Mouse (Mus musculus) T-helper 2 cell (primary cell): ENCODE measurements around the gene Morf4l1.
"Not testable (repeated sequence)": the region's sequence is repeated elsewhere in the genome, so short reads cannot be mapped to it uniquely, and the experiment has no call there.

Source experiments
- in situ Hi-C: fragments of 300-600 bp; cut with MboI, MseI; formaldehyde crosslinking; loops from one replicate; pipeline ENCODE4 v1.15.1; 2025; ENCODE audit warnings: high pct_unique_total_duplicates

Gene Morf4l1

DNA sequence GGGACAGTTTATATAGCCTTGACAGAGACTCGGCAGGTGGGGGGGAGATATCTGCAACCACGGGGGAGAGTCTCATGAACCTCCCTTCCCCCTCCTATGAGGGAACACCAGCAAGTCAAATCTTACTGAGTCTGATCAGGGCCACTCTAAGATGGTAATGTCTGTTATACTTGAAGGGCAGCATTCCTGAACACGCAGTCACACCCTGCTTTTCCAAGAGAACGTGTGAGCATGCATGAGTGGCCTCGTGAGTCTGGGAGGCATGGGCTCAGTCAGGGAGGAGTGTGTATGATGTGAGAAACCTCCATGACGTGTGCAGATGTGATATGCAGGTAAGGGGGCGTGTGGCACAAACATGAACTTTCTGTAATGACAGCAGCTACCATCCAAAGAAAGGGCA is 45.1 kb downstream of the Morf4l1 start:
- in situ Hi-C loops = loop anchor here (10.0 kb wide), 1 partner anchor 235 kb away; no protein-coding TSS in a partner anchor

DNA sequence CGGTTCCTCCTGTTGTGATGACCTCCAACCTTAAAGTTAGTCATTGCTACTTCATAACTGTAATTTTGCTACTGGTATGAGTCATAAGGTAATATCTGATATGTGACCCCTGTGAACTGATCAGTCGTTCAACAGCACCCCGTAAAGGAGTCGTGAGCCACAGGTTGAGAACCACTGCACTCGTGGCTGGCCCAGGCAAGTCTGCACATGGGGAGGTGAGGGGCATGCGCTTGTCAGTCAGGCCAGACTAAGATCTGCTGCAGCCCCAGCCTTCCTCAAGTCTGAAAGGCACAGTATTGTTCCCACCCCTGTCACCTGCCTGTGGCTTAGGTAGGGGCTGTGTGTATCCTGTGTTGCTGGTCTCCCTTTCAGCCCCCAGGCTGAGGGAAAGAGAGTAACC is 45.8 kb downstream of the Morf4l1 start:
- in situ Hi-C loops = loop anchor here (10.0 kb wide), 1 partner anchor 234 kb away; no protein-coding TSS in a partner anchor

DNA sequence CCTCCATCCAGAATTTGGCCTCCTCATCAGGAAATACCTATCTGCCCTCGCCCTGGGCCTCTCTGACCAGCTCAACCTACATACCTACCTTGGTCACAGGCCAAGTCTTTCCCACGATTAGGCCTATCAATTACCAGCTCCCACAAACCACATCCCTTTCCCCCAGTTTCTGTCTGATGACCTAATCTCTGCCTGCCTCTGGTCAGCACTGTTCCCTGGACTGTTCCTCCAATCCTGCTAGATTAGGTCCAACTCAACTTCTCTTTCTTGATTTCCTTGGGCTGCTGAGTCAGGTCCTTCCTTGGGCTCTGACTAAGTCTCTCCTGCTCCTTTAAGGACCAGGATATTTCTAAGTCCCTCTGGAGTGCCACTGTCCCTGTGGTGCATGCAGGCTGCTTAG is 47.2 kb downstream of the Morf4l1 start:
- in situ Hi-C loops = loop anchor here (10.0 kb wide), 1 partner anchor 233 kb away; no protein-coding TSS in a partner anchor

DNA sequence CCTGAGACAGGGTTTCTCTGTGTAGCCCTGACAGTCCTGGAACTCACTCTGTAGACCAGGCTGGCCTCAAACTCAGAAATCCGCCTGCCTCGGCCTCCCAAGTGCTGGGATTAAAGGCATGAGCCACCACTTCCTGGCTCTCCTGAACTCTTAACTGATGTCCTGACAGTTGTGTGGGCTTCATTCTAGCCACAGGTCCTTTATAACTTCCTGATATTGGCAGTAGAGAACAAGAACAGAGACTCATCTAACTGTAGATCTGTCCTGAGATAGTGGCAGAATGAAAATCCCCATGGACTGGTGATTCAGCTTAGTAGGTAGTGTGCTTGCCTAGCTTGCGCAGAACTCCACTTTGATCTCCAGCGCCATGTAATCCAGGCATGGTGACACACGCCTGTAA is 53.6 kb downstream of the Morf4l1 start:
- in situ Hi-C loops = loop anchor here (10.0 kb wide), 1 partner anchor 226 kb away; no protein-coding TSS in a partner anchor

DNA sequence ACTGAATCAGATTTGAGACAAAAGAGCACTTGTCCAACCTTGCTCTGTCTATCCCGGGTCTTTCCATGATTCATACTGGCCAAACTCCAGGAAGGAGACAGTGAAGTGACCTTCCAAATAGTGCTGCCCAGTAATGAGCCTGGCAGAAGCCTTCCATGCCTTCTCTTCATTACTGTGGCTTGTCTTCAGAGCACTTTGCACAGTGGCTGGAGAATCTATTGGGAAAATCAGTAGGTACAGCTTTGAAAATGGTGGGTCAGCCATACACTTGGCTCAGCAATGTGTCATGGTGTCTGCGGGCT is 54.0 kb downstream of the Morf4l1 start:
- in situ Hi-C loops = loop anchor here (10.0 kb wide), 1 partner anchor 226 kb away; no protein-coding TSS in a partner anchor

DNA sequence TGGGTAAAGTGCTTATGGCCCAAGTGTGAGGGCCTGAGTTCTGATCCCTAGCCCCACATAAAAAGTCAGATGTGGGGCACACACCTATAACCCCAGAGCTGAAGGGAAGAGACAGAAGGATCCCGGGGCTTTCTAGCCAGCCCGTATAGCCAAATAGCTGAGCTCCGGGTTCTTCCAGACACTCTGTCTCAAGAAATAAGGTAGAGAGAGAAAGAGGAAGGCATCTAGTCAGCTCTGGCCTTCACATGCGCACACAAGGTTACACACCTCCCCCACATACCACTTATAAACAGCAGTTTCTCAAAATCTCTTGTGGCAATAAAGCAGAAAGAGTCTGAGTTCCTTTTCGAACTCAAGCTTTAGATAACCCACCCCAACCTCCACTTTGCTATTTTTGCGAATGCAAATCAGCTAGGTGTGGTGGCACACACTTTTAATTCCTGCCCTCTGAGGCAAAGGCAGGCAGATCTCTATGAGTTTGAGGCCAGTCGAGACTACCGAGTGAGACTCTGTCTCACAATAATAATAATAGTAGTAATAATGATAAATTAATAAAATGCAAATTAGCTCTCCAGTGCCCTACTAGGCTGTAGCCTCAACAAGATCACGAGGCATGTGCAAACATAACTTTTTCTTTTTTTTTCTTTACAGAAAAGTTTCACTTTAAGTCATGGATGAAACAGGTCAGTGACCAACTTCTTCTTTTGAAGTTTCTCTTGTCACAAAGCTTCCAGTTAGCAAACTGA is 54.6 kb downstream of the Morf4l1 start:
- in situ Hi-C loops = loop anchor here (10.0 kb wide), 1 partner anchor 225 kb away; no protein-coding TSS in a partner anchor

DNA sequence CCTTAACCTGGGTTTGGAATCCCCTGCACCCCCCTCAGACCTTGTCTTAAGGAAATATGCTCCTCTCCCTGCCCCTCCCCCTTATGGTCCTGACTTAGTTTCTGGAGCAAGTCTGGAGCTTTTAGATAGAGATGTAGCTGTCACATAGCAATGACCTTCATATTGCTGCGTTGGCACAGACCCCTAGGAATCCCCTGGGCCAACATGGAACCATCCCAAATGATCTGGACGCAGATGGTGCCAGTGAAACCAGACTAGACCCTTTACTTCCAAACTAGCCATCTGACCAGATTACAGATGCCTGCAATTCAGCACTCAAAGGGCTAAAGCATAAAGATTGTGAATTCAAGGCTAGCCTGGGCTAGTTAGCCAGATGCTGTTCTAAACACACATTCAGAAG is 57.9 kb downstream of the Morf4l1 start:
- in situ Hi-C loops = no loop called here

DNA sequence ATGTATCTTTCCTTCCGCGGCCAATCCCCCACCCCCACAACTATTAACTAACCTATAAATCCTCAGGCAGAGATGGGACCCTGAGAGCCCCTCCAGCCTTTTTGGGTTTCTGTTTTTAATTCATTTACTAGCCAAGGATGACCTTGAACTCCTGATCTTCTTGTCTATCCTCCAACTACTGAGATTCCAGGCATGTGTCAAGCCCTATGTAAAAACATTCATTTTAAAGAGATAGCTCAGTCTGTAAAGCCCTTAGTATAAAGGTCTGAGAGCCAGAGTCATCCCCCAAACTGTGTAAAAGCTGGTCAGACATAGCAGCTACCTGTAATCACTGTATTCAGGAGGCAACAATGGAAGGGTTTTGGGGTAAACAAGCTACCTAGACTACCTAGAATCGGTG is 58.7 kb downstream of the Morf4l1 start:
- in situ Hi-C loops = no loop called here

DNA sequence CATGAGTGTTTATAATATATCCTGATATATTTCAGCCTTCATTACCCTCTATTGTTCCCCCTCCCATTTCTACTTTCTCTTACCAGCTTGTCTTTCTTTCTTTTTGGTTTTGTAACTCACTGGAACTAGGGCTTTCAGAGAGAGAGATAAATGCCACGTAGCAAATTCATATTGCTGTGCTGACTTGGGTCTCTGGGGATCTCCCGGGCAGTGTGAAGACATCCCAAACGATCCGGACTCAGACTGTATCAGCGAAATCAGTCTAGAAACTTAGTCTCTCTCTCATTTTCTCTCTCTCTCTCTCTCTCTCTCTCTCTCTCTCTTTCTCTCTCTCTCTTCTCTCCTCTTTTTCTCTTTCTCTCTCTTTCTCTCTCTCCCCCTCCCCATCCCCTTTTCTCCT is 59.2 kb downstream of the Morf4l1 start:
- in situ Hi-C loops = no loop called here

DNA sequence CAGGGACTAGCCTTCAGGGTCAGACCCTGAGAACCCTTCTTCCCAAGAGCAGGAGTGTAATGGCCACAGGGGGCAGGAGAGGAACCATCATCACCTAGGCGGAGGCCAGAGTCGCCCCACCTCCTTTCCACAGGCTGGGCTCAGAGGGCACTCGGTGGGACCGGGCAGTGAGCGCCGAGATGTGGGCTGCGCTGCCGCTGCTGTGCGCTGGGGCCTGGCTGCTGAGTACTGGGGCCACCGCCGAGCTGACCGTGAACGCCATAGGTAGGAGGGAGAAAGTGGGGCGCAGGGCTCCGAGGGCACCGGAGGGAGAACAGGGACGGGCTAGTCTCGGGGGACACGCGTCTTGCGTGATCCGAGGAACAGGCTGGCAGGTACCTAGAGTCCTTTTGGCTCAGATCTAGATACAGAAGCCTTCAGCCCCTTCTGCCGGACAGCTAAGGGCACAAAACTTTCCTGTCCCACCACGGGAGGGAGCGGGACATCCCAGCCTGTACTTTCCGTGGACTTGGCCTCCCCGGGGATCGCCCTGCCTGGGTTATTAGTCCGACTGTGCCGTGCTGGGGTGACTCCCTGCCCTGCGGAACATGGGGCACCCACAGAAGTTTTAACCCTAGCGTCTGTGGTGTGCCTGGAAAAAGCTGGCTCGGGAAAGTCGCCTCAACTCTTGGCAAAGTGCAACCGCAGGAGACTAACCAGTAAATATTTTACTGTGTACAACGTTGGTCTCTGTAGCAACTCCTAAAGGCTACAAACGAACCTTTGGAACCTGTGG is 60.0 kb downstream of the Morf4l1 start:
- in situ Hi-C loops = no loop called here

DNA sequence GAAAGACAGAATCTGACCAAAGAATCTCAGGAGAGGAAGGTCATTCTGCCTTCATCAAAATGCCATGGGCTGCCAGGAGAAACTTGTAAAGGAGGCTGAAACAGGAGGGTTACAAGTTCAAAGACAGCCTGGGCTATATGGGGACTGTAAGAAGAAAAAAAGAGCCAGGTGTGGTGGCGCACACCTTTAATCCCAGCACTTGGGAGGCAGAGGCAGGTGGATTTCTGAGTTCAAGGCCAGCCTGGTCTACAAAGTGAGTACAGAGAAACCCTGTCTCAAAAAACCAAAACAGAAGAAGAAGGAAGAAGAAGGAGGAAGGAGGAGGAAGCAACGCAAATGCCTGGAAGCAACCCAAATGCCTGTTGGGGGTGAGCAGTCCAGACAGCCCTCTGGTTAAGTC is 60.7 kb downstream of the Morf4l1 start, which contains the start of gene Ctsh:
TSS of gene Ctsh (plus strand) at position 301 of the 400 bp plus-strand sequence.
- in situ Hi-C loops = no loop called here

DNA sequence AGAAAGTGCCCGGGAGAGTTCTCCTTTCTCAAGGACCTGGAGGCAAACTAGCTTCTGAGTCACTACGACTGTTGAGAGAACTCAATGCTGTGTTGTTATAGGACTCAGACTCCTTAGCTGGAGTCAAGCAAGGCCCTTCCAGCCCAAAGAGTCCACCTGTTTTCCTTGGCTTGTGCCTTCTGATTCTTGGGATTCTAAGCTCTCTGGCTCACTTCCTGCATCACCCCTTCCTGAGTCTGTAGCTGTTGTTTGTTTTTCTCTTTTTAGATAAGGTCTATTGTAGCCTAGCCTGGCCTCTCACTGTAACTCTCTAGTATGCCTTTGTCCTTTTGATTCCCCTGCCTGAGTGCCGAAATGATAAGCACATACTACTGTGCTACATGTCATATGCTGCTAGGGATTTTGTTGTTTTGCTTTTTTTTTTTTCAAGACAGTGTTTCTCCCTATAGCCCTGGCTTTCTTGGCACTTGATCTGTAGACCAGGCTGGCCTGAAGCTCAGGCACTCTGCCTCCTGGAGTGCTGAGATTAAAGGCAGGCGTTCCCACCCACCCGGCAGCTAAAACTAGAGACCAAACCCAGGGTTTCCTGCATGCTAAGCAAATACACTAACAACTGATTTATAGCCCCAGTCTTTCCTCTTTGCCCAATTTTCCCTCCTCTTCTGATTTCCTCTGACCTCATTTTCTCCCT is 66.5 kb downstream of the Morf4l1 start:
- in situ Hi-C loops = no loop called here

DNA sequence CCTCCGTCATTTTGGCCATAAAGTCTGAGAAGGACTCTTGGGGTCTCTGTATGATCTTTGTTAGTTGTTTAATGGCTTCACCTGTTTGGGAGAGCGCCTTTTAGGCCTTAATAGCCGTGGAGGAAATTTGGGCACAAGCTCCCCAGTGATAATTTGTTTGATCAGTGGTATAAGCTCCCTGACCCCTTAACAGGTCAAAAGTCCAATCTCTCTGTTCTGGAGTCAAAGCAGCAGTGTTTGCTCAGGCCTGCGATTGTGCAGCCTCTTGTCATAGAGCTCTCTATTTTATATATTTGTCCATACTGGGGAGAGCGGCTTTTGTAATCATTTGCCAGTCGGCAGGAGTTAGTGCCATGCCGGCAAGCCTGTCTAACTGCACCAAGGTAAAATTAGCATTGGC is 69.4 kb downstream of the Morf4l1 start:
- in situ Hi-C loops = no loop called here

DNA sequence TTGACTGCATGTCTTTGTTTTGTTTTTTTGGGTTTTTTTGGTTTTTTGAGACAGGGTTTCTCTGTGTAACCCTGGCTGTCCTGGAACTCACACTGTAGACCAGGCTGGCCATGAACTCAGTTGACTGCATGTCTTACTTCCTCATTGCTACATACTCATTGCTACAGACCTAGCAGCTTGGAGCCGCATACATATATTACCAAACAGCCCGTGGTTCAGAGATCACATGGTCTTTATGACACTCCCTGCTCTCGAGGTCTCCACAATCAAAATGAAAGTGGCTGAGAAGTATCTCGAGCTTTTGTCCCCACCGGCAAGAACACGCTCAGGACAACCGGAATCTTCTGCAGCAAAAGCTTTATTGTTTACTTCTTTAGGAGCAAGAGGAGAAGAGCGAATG is 71.7 kb downstream of the Morf4l1 start:
- in situ Hi-C loops = not testable (repeated sequence)
